Mouse (Mus musculus): Measurements from ENCODE around the gene Usp54. TPM values are rescaled to one million over a fixed set of nuclear protein-coding genes. Genes with fewer than 3 reads are reported as not detected.
A peak's percentile ranks its signal among the peaks of the same experiment; 100 is the strongest.

The Usp54 gene
- total RNA-seq, 1 experiment = 15.3 TPM

GRCm38 (mm10) chr14:20662740-20663139 is 21.9 kb upstream of the Usp54 start:
- Histone ChIP-seq H3K36me3 (ENCODE audit: control insufficient read depth, insufficient read depth, low read length, poor library complexity, severe bottlenecking) (no peaks in the 10 kb centered on the region), H3K9me3 (ENCODE audit: control insufficient read depth, insufficient read depth, low read depth, low read length) (no peaks in the 10 kb centered on the region), H3K27ac (ENCODE audit: insufficient read depth, low read depth, low read length, poor library complexity, severe bottlenecking) (no peak overlapping the region), H3K4me3 (ENCODE audit: insufficient read depth in 1 of 2, low read depth in 1 of 2, low read length in 2 of 2, poor library complexity in 1 of 2, severe bottlenecking in 1 of 2) (peak overlapping the region in 1 of 2 experiments; percentile 79; a peak in 3 of 4 replicates), H3K4me1 (ENCODE audit: control insufficient read depth in 2 of 2, insufficient read depth in 2 of 2, low read length in 2 of 2, poor library complexity in 1 of 2) (peaks cover 0 to 22% of the 10 kb centered on the region in 2 experiments; a peak in 1 of 4 replicates), H3K9ac (ENCODE audit: insufficient read depth, low read depth, low read length, poor library complexity, severe bottlenecking) (no peak overlapping the region)
- no peak for DNase-seq (ENCODE audit: low read depth, low spot score)
- in situ Hi-C loops (cut with MboI; ENCODE audit: low sequenced_read_pairs in 2 of 2, unreplicated experiment in 2 of 2) = no loop called here
- TF ChIP-seq CHD2 (IDR thresholded peaks at IDR 0.05; ENCODE audit: low read depth, low read length) (no peak), ZC3H11A (IDR thresholded peaks at IDR 0.05; ENCODE audit: borderline replicate concordance, low read depth, low read length) (no peak), MAFK (IDR thresholded peaks at IDR 0.05; ENCODE audit: insufficient read depth, low read depth, low read length) (no peak)

GRCm38 (mm10) chr14:20661661-20662331 is 20.9 kb upstream of the Usp54 start:
- no peak for DNase-seq (ENCODE audit: low read depth, low spot score)

GRCm38 (mm10) chr14:20660827-20661660 is 20.2 kb upstream of the Usp54 start:
- Histone ChIP-seq H3K9me3 (ENCODE audit: control insufficient read depth, insufficient read depth, low read depth, low read length) (no peaks in the 10 kb centered on the region), H3K36me3 (ENCODE audit: control insufficient read depth, insufficient read depth, low read length, poor library complexity, severe bottlenecking) (no peaks in the 10 kb centered on the region), H3K4me1 (ENCODE audit: control insufficient read depth in 2 of 2, insufficient read depth in 2 of 2, low read length in 2 of 2, poor library complexity in 1 of 2) (peaks cover 0 to 22% of the 10 kb centered on the region in 2 experiments; a peak in 1 of 4 replicates), H3K4me3 (ENCODE audit: insufficient read depth in 1 of 2, low read depth in 1 of 2, low read length in 2 of 2, poor library complexity in 1 of 2, severe bottlenecking in 1 of 2) (peak overlapping the region; percentile 79 to 93), H3K27ac (ENCODE audit: insufficient read depth, low read depth, low read length, poor library complexity, severe bottlenecking) (no peak overlapping the region), H3K9ac (ENCODE audit: insufficient read depth, low read depth, low read length, poor library complexity, severe bottlenecking) (peak overlapping the region; percentile 76)
- in situ Hi-C loops (cut with MboI; ENCODE audit: low sequenced_read_pairs in 2 of 2, unreplicated experiment in 2 of 2) = no loop called here
- peak; percentile 100 for DNase-seq (ENCODE audit: low read depth, low spot score)
- TF ChIP-seq HCFC1 (IDR thresholded peaks at IDR 0.05; ENCODE audit: borderline replicate concordance, insufficient read depth, low read length) (no peak), MAFK (IDR thresholded peaks at IDR 0.05; ENCODE audit: insufficient read depth, low read depth, low read length) (no peak), ZC3H11A (IDR thresholded peaks at IDR 0.05; ENCODE audit: borderline replicate concordance, low read depth, low read length) (no peak), ZNF384 (IDR thresholded peaks at IDR 0.05; ENCODE audit: low read depth, low read length) (no peak), CHD2 (IDR thresholded peaks at IDR 0.05; ENCODE audit: low read depth, low read length) (no peak)

More at GRCm38 (mm10) chr14:20661661-20662331, 20.9 kb upstream of the Usp54 start:
- no peaks in the 10 kb centered on the region for H3K36me3 ChIP-seq (ENCODE audit: control insufficient read depth, insufficient read depth, low read length, poor library complexity, severe bottlenecking)
- H3K9me3 ChIP-seq (ENCODE audit: control insufficient read depth, insufficient read depth, low read depth, low read length) = no peaks in the 10 kb centered on the region
- no peak overlapping the region for H3K27ac ChIP-seq (ENCODE audit: insufficient read depth, low read depth, low read length, poor library complexity, severe bottlenecking)
- H3K4me1 ChIP-seq (ENCODE audit: control insufficient read depth in 2 of 2, insufficient read depth in 2 of 2, low read length in 2 of 2, poor library complexity in 1 of 2) = peaks cover 0 to 22% of the 10 kb centered on the region in 2 experiments; a peak in 1 of 4 replicates
- peak overlapping the region; percentile 70 for H3K9ac ChIP-seq (ENCODE audit: insufficient read depth, low read depth, low read length, poor library complexity, severe bottlenecking)
- no peak for TF ChIP-seq ZC3H11A (IDR thresholded peaks at IDR 0.05; ENCODE audit: borderline replicate concordance, low read depth, low read length)
- TF ChIP-seq ZNF384 (IDR thresholded peaks at IDR 0.05; ENCODE audit: low read depth, low read length) = no peak
- no peak for TF ChIP-seq HCFC1 (IDR thresholded peaks at IDR 0.05; ENCODE audit: borderline replicate concordance, insufficient read depth, low read length)
- no peak for TF ChIP-seq CHD2 (IDR thresholded peaks at IDR 0.05; ENCODE audit: low read depth, low read length)
- TF ChIP-seq MAFK (IDR thresholded peaks at IDR 0.05; ENCODE audit: insufficient read depth, low read depth, low read length) = no peak
- peak overlapping the region; percentile 79 to 93 for H3K4me3 ChIP-seq (ENCODE audit: insufficient read depth in 1 of 2, low read depth in 1 of 2, low read length in 2 of 2, poor library complexity in 1 of 2, severe bottlenecking in 1 of 2)
- in situ Hi-C loops (cut with MboI; ENCODE audit: low sequenced_read_pairs in 2 of 2, unreplicated experiment in 2 of 2) = no loop called here

GRCm38 (mm10) chr14:20659687-20660086 is 18.8 kb upstream of the Usp54 start:
- Histone ChIP-seq H3K9me3 (ENCODE audit: control insufficient read depth, insufficient read depth, low read depth, low read length) (no peaks in the 10 kb centered on the region), H3K9ac (ENCODE audit: insufficient read depth, low read depth, low read length, poor library complexity, severe bottlenecking) (no peak overlapping the region), H3K4me1 (ENCODE audit: control insufficient read depth in 2 of 2, insufficient read depth in 2 of 2, low read length in 2 of 2, poor library complexity in 1 of 2) (peaks cover 0 to 19% of the 10 kb centered on the region in 2 experiments; a peak in 1 of 4 replicates), H3K36me3 (ENCODE audit: control insufficient read depth, insufficient read depth, low read length, poor library complexity, severe bottlenecking) (no peaks in the 10 kb centered on the region), H3K27ac (ENCODE audit: insufficient read depth, low read depth, low read length, poor library complexity, severe bottlenecking) (no peak overlapping the region), H3K4me3 (ENCODE audit: insufficient read depth in 1 of 2, low read depth in 1 of 2, low read length in 2 of 2, poor library complexity in 1 of 2, severe bottlenecking in 1 of 2) (no peak overlapping the region)
- DNase-seq (ENCODE audit: low read depth, low spot score) = no peak
- in situ Hi-C loops (cut with MboI; ENCODE audit: low sequenced_read_pairs in 2 of 2, unreplicated experiment in 2 of 2) = loop anchor here in 1 of 2 experiments (5.0 kb wide), 1 partner anchor 82 kb away; no protein-coding TSS in a partner anchor
- no peak for TF ChIP-seq MAFK (IDR thresholded peaks at IDR 0.05; ENCODE audit: insufficient read depth, low read depth, low read length)
- TF ChIP-seq HCFC1 (IDR thresholded peaks at IDR 0.05; ENCODE audit: borderline replicate concordance, insufficient read depth, low read length) = no peak
- TF ChIP-seq CHD2 (IDR thresholded peaks at IDR 0.05; ENCODE audit: low read depth, low read length) = no peak
- no peak for TF ChIP-seq ZNF384 (IDR thresholded peaks at IDR 0.05; ENCODE audit: low read depth, low read length)
- no peak for TF ChIP-seq ZC3H11A (IDR thresholded peaks at IDR 0.05; ENCODE audit: borderline replicate concordance, low read depth, low read length)
